Mouse (Mus musculus) yolk sac, embryonic 10.5 days (tissue): ENCODE results near the gene Olfr1260.

Source experiments
- DNase-seq: peaks from one replicate; pipeline ENCODE4 v3.0.0-alpha.2; 2017; ENCODE audit warnings: low spot score

Gene Olfr1260

GRCm38 (mm10) chr2:89974184-89974583 is at the start of gene Olfr1260:
TSS of gene Olfr1260 (plus strand) at chr2:89974340.
- no peak for DNase-seq

- DNase-seq: no peak
These were observed 47.1 kb upstream of the Olfr1260 start, which contains the start of gene Olfr1258 for GRCm38 (mm10) chr2:89927009-89927408. TSS of gene Olfr1258 (plus strand) at chr2:89927309.

- no peak for DNase-seq
These were observed 25.6 kb upstream of the Olfr1260 start, which contains the start of gene Olfr1259 for GRCm38 (mm10) chr2:89948564-89948963. TSS of gene Olfr1259 (minus strand) at chr2:89948664.

DNA sequence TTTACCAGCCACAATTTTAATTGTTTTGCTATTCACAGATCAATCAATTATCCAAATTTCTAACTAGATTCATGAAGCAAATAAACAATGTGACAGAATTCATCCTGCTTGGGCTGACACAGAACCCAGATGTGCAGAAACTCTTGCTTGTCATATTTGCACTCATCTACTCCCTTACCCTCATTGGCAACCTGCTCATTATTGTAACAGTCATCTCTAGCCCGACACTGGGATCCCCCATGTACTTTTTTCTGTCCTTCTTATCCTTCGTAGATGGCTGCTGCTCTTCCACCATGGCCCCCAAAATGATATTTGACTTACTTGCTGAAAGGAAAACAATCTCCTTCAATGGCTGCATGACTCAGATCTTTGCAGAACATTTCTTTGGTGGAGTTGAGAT is 3.6 kb downstream of the Olfr1260 start:
- DNase-seq: no peak

- DNase-seq: no peak
These were observed 16.8 kb downstream of the Olfr1260 start, which contains the start of gene Olfr1261 for GRCm38 (mm10) chr2:89990921-89991320. TSS of gene Olfr1261 (plus strand) at chr2:89991221.

GRCm38 (mm10) chr2:89999845-90000244 is 25.7 kb downstream of the Olfr1260 start, which contains the start of gene Olfr1262:
TSS of gene Olfr1262 (plus strand) at chr2:90000145.
- no peak for DNase-seq

GRCm38 (mm10) chr2:90011831-90012230 is 37.7 kb downstream of the Olfr1260 start, which contains the start of gene Olfr1263:
TSS of gene Olfr1263 (plus strand) at chr2:90012131.
- no peak for DNase-seq

- no peak for DNase-seq
These were observed 51.3 kb downstream of the Olfr1260 start, which contains the start of gene Olfr1264 for GRCm38 (mm10) chr2:90025477-90025876. TSS of gene Olfr1264 (minus strand) at chr2:90025577.
